Mouse (Mus musculus) limb, embryonic 14.5 days (tissue): ENCODE measurements at regions not wholly inside any gene's neighbourhood (a gene's known extent, or its start where the extent isn't known, plus 50 kb on each side); places are given as distances from the start of the nearest gene placed in this dataset.
A peak's percentile ranks its signal among the peaks of the same experiment; 100 is the strongest.

Experiments used
- ATAC-seq: fragments of 200-750 bp; cut with Nextera tagmentation; 2 replicates; pipeline ENCODE4 v1.8.0; 2017; ENCODE audit warnings: low read depth, moderate number of reproducible peaks, moderate TSS enrichment; ENCODE audit not compliant: low FRiP score
- DNase-seq: peaks from one replicate; pipeline ENCODE4 v3.0.0-alpha.2; 2015; ENCODE audit warnings: low spot score
- H3K27ac ChIP-seq: fragments of 300-500 bp; sonication (generic); replicated peaks from 2 replicates; pipeline ENCODE4 v1.5.1; 2014; ENCODE audit warnings: low read depth, mild to moderate bottlenecking, low read length, moderate library complexity, mixed read lengths
- H3K27me3 ChIP-seq: fragments of 300-500 bp; sonication (generic); 2 replicates; pipeline ENCODE4 v1.6.1; 2014; ENCODE audit warnings: low read length, mixed read lengths; ENCODE audit not compliant: control insufficient read depth, insufficient read depth
- H3K36me3 ChIP-seq: fragments of 300-500 bp; sonication (generic); 2 replicates; pipeline ENCODE4 v1.6.1; 2014; ENCODE audit warnings: mild to moderate bottlenecking, low read length, moderate library complexity, mixed read lengths; ENCODE audit not compliant: control insufficient read depth, insufficient read depth
- H3K4me1 ChIP-seq: fragments of 300-500 bp; sonication (generic); 2 replicates; pipeline ENCODE4 v1.6.1; 2014; ENCODE audit warnings: antibody characterized with exemption, low read length, mixed read lengths; ENCODE audit not compliant: control insufficient read depth, insufficient read depth
- H3K4me2 ChIP-seq: fragments of 300-500 bp; sonication (generic); replicated peaks from 2 replicates; pipeline ENCODE4 v1.6.1; 2014; ENCODE audit warnings: low read depth, mild to moderate bottlenecking, low read length, moderate library complexity; ENCODE audit not compliant: severe bottlenecking
- H3K4me3 ChIP-seq: fragments of 300-500 bp; sonication (generic); replicated peaks from 2 replicates; pipeline ENCODE4 v1.5.1; 2014; ENCODE audit warnings: low read length
- H3K9ac ChIP-seq: fragments of 300-500 bp; sonication (generic); 2 replicates; pipeline ENCODE4 v1.6.1; 2014; ENCODE audit warnings: mild to moderate bottlenecking, low read depth, low read length, moderate library complexity; ENCODE audit not compliant: severe bottlenecking
- H3K9me3 ChIP-seq: fragments of 300-500 bp; sonication (generic); 2 replicates; pipeline ENCODE4 v1.6.1; 2016; ENCODE audit warnings: low read length; ENCODE audit not compliant: control insufficient read depth
- POLR2A ChIP-seq: fragments of 200-500 bp; IDR thresholded peaks from 2 replicates; pipeline ENCODE4 v1.8.0; 2012; ENCODE audit warnings: inconsistent platforms, mild to moderate bottlenecking, moderate library complexity, borderline replicate concordance; ENCODE audit not compliant: insufficient read depth, insufficient read length; ENCODE audit errors: extremely low read depth
- WGBS: fragments of 180-500 bp; shearing (Covaris S2); extraction: QIAGEN DNeasy Blood & Tissue Kit; methylation state at CpG from one replicate; pipeline ENCODE4 v1.1.7; 2014; 5-methylcytosine and 5-hydroxymethylcytosine counted together

DNA sequence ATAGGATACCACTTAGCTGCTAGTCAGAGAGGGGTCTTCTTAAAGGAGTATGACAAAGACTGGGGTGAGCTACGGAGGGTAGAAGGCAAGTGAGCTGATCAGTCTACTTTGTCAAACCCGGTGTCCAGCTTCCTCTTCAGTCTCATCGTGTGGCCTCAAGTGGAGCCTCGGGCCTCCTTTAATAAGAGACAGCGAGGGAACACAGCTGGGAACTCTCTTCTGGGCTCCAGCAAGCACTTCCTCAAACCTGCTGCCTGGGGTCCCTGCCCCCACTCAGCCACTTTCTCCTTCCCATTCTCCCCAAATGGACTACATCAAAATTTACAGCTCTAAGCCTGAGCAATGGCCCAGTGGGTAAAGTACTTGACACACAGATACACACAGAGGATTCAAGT is 96.0 kb upstream of the Hs6st1 start:
- no peak for TF ChIP-seq POLR2A
- H3K36me3 ChIP-seq = no peaks in the 10 kb centered on the region
- H3K4me3 ChIP-seq = no peak overlapping the region
- 43% methylated on average over 5 of the region's 5 CpGs for WGBS
- H3K4me2 ChIP-seq = no peak overlapping the region
- ATAC-seq = no peak
- no peak overlapping the region for H3K27ac ChIP-seq
- peaks cover 8% of the 10 kb centered on the region for H3K9me3 ChIP-seq
- H3K9ac ChIP-seq = no peak overlapping the region
- H3K4me1 ChIP-seq = peaks cover 26% of the 10 kb centered on the region
- no peaks in the 10 kb centered on the region for H3K27me3 ChIP-seq
- no peak for DNase-seq

DNA sequence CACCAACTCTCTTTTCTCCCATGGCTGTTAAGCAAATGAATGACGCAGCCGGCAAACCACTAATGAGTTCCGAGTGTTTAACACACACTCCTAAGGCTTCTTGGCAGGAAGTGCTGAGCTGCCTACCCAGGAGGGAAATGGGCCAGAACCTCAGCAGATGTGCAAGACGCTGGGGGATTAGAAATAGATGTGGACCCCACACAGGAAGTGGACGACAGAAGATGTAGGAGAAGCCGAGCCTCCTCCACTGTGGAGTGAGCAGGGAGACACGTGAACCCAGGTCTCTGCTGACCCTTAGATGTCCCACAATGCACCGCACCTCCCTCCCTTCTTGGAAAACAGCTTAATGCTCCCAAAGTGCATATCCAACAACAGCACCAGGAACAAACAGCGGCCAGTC is 94.8 kb upstream of the Hs6st1 start:
- peaks cover 28% of the 10 kb centered on the region for H3K4me1 ChIP-seq
- ATAC-seq (peak; percentile 57), DNase-seq (peak; percentile 60)
- H3K27ac ChIP-seq = no peak overlapping the region
- no peaks in the 10 kb centered on the region for H3K36me3 ChIP-seq
- TF ChIP-seq POLR2A = no peak
- 29% methylated on average over 9 of the region's 9 CpGs for WGBS
- H3K4me3 ChIP-seq = no peak overlapping the region
- H3K27me3 ChIP-seq = no peaks in the 10 kb centered on the region
- no peak overlapping the region for H3K9ac ChIP-seq
- H3K9me3 ChIP-seq = no peaks in the 10 kb centered on the region
- H3K4me2 ChIP-seq = no peak overlapping the region

DNA sequence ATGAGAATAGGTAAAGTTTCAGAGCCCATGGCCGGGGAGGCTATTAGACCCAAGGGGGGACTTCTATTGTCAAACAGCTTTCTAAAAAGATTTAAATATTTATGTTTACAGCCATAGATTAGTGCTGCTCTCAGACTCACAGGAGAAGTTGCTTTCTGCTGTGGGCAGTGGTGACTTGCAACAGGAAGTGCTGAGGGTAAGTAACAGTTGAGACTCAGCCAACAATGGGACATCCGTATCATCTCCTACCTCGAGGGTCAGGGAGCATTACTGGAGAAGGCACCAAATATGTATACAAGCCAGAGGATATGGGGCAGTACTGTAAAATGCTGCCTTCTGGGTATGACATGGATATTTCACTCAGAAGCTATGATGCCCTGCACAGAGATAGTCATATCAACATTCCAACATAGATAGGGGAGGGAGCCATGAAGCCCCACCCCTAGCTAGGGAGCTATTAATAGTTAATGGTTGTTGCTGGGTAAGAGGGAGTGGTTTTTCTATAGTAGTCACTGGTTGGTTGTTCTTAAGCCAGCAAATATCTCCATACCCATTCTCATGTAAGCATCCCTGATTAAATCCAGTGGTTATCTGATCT is 92.5 kb upstream of the Hs6st1 start:
- TF ChIP-seq POLR2A = no peak
- Histone ChIP-seq H3K9ac (no peak overlapping the region), H3K4me2 (no peak overlapping the region), H3K9me3 (no peaks in the 10 kb centered on the region), H3K27me3 (no peaks in the 10 kb centered on the region), H3K4me1 (peaks cover 18% of the 10 kb centered on the region), H3K4me3 (no peak overlapping the region), H3K27ac (no peak overlapping the region), H3K36me3 (no peaks in the 10 kb centered on the region)
- no peak for ATAC-seq
- DNase-seq = no peak
- WGBS = 85% methylated on average over 3 of the region's 3 CpGs

DNA sequence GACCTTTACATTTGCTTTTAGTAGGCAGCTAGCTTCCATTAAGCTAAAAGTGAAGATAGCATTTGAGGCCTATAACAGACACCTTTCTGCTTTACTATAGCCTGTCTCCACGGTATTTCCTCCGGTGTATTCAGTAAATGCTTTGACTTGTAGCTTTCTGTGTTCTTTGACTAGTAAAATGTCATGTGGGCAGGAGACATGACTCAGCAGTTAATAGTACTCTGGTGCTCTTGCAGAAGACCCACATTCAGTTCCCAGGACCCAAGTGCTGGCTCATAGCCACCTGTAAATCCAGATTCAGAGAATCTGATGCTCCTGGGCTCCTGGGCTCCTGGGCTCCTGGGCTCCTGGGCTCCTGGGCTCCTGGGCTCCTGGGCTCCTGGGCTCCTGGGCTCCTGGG is 91.7 kb upstream of the Hs6st1 start:
- H3K36me3 ChIP-seq = no peaks in the 10 kb centered on the region

DNA sequence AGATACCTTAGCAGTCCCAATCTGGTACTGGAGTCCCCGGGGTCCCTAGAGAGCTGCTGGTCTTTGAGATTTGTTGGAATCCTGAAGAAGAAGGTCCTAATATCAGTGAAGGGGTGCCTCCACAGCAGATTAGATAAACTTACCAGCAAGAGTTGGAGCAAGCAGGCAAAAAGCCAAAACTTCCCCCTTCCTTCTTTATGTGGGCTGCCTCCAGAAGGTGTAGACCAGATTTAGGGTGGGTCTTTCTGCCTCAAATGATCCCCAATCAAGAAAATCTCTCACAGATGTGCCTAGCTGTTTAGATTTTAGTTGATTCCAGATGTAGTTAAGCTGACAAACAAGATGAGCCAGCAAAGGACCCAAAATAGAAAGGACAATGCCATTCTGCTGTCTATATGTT is 90.1 kb upstream of the Hs6st1 start:
- peaks cover 21% of the 10 kb centered on the region for H3K4me1 ChIP-seq
- WGBS = 61% methylated on average over 1 of the region's 1 CpGs
- no peak for TF ChIP-seq POLR2A
- H3K36me3 ChIP-seq = no peaks in the 10 kb centered on the region
- H3K4me3 ChIP-seq = no peak overlapping the region
- no peak overlapping the region for H3K4me2 ChIP-seq
- H3K9ac ChIP-seq = no peak overlapping the region
- DNase-seq = peak; percentile 80
- H3K27ac ChIP-seq = no peak overlapping the region
- no peaks in the 10 kb centered on the region for H3K9me3 ChIP-seq
- no peak for ATAC-seq
- H3K27me3 ChIP-seq = no peaks in the 10 kb centered on the region

More for the DNA sequence above, 91.7 kb upstream of the Hs6st1 start:
- ATAC-seq = no peak
- 39% methylated on average over 2 of the region's 2 CpGs for WGBS
- H3K9ac ChIP-seq = no peak overlapping the region
- no peak overlapping the region for H3K4me3 ChIP-seq
- no peaks in the 10 kb centered on the region for H3K27me3 ChIP-seq
- no peak overlapping the region for H3K27ac ChIP-seq
- H3K9me3 ChIP-seq = no peaks in the 10 kb centered on the region
- H3K4me1 ChIP-seq = peaks cover 18% of the 10 kb centered on the region
- no peak for DNase-seq
- no peak overlapping the region for H3K4me2 ChIP-seq
- no peak for TF ChIP-seq POLR2A

DNA sequence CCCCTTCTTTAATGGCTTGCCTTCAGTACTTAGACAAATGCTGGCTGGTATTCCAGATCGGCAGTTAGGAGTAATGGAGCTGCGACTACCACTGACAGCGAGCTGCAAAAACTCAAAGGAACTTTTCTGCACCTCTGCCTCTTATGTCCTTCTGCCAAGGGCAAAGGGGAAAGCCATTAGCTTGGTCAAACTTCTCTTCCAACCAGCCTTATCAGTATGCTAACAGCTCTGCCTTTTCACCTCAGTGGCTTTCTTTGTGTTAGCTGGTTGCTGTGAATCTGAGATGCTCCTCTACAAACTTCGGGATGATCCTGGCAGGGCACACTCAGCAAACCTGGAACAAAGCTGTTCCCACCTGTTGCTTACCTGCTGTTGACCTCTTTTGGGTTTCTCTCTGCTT is 89.4 kb upstream of the Hs6st1 start:
- Histone ChIP-seq H3K27me3 (no peaks in the 10 kb centered on the region), H3K9me3 (no peaks in the 10 kb centered on the region), H3K4me1 (peaks cover 17% of the 10 kb centered on the region), H3K4me2 (no peak overlapping the region), H3K9ac (no peak overlapping the region), H3K27ac (no peak overlapping the region), H3K36me3 (no peaks in the 10 kb centered on the region), H3K4me3 (no peak overlapping the region)
- TF ChIP-seq POLR2A = no peak
- DNase-seq (no peak), ATAC-seq (no peak)
- WGBS = 55% methylated on average over 4 of the region's 4 CpGs
